Mouse (Mus musculus) liver, embryonic 11.5 days (tissue): ENCODE data around the gene Otud7b. TPM values are rescaled to one million over a fixed set of nuclear protein-coding genes. Genes with fewer than 3 reads are reported as not detected.

ENCODE experiments used
- ATAC-seq: fragments of 200-750 bp; cut with Nextera tagmentation; replicated peaks from 2 replicates; pipeline ENCODE4 v1.8.0; 2017; ENCODE audit warnings: moderate number of reproducible peaks, mild to moderate bottlenecking, moderate TSS enrichment, moderate library complexity; ENCODE audit not compliant: low FRiP score
- DNase-seq: peaks from one replicate; pipeline ENCODE4 v3.0.0-alpha.2; 2017; ENCODE audit warnings: low spot score
- H3K27ac ChIP-seq: fragments of 300-500 bp; sonication (generic); 2 replicates; pipeline ENCODE4 v1.5.1; 2014; ENCODE audit warnings: mild to moderate bottlenecking, low read depth, low read length, control low read depth
- H3K27me3 ChIP-seq: fragments of 300-500 bp; sonication (generic); replicated peaks from 2 replicates; pipeline ENCODE4 v1.6.1; 2014; ENCODE audit warnings: low read length, mixed read lengths; ENCODE audit not compliant: control insufficient read depth, insufficient read depth
- H3K36me3 ChIP-seq: fragments of 300-500 bp; sonication (generic); 2 replicates; pipeline ENCODE4 v1.6.1; 2014; ENCODE audit warnings: mild to moderate bottlenecking, low read length, moderate library complexity, mixed read lengths; ENCODE audit not compliant: control insufficient read depth, insufficient read depth
- H3K4me1 ChIP-seq: fragments of 300-500 bp; sonication (generic); replicated peaks from 2 replicates; pipeline ENCODE4 v1.6.1; 2014; ENCODE audit warnings: low read length, mixed read lengths; ENCODE audit not compliant: control insufficient read depth, insufficient read depth
- H3K4me2 ChIP-seq: fragments of 300-500 bp; sonication (generic); 2 replicates; pipeline ENCODE4 v1.6.1; 2014; ENCODE audit warnings: mild to moderate bottlenecking, control low read depth, moderate library complexity
- H3K4me3 ChIP-seq: fragments of 300-500 bp; sonication (generic); 2 replicates; pipeline ENCODE4 v1.5.1; 2014; ENCODE audit warnings: low read depth, low read length, control low read depth
- H3K9ac ChIP-seq: fragments of 300-500 bp; sonication (generic); 2 replicates; pipeline ENCODE4 v1.6.1; 2014; ENCODE audit warnings: low read depth, low read length, control low read depth
- H3K9me3 ChIP-seq: fragments of 300-500 bp; sonication (generic); 2 replicates; pipeline ENCODE4 v1.6.1; 2016; ENCODE audit warnings: low read length, inconsistent platforms, mixed read lengths; ENCODE audit not compliant: control insufficient read depth
- WGBS: fragments of 180-500 bp; shearing (Covaris S2); extraction: QIAGEN DNeasy Blood & Tissue Kit; methylation state at CpG from one replicate; pipeline ENCODE4 v1.1.7; 2014; 5-methylcytosine and 5-hydroxymethylcytosine counted together
- polyA plus RNA-seq: library from polyadenylated mRNA; unstranded; fragments of >200 nt; fragmentation: Nextera tagmentation; extraction: Ambion mirVana; gene quantifications from 2 replicates; pipeline ENCODE4 v1.2.1, GENCODE M21; 2014

Gene Otud7b
- polyA plus RNA-seq, 1 experiment from 2014 or later, result 7.1 TPM

- no peak overlapping the region for H3K27ac ChIP-seq
- H3K4me2 ChIP-seq, result peak overlapping the region; percentile 86
- no peak for DNase-seq
- peaks cover 5% of the 10 kb centered on the region for H3K36me3 ChIP-seq
- H3K27me3 ChIP-seq, result no peaks in the 10 kb centered on the region; the same call in 1 of the 2 replicates
- no peak overlapping the region for H3K9ac ChIP-seq
- H3K9me3 ChIP-seq, result no peaks in the 10 kb centered on the region
- peaks cover 19% of the 10 kb centered on the region for H3K4me1 ChIP-seq
- H3K4me3 ChIP-seq, result peak overlapping the region; percentile 56
- 33% methylated on average over 12 of the region's 12 CpGs for WGBS
- ATAC-seq, result 0 out of 2 replicates have a peak, but pooled peaks have one; percentile 10
Measured at GRCm38 (mm10) chr3:96181510-96182381, 77.4 kb downstream of the Otud7b start.

- Histone ChIP-seq H3K4me1 (peaks cover 19% of the 10 kb centered on the region), H3K4me3 (no peak overlapping the region), H3K9me3 (no peaks in the 10 kb centered on the region), H3K4me2 (peak overlapping the region; percentile 86), H3K27ac (no peak overlapping the region), H3K9ac (no peak overlapping the region), H3K36me3 (peaks cover 4% of the 10 kb centered on the region), H3K27me3 (no peaks in the 10 kb centered on the region; the same call in 1 of the 2 replicates)
- WGBS, result 22% methylated on average over 4 of the region's 4 CpGs
- ATAC-seq (no peak), DNase-seq (no peak)
Measured at GRCm38 (mm10) chr3:96182382-96182776, 78.1 kb downstream of the Otud7b start.

- DNase-seq (no peak), ATAC-seq (no peak)
- peaks cover 7% of the 10 kb centered on the region for H3K4me1 ChIP-seq
- no peaks in the 10 kb centered on the region for H3K27me3 ChIP-seq
- H3K9me3 ChIP-seq, result peaks cover 2% of the 10 kb centered on the region; the same call in 1 of the 2 replicates
- H3K9ac ChIP-seq, result no peak overlapping the region
- 67% methylated on average over 12 of the region's 12 CpGs for WGBS
- H3K36me3 ChIP-seq, result 0 out of 2 replicates have a peak, but pooled peaks cover 2% of the 10 kb centered on the region
- H3K4me3 ChIP-seq, result no peak overlapping the region
- no peak overlapping the region for H3K4me2 ChIP-seq
- H3K27ac ChIP-seq, result no peak overlapping the region
Measured at GRCm38 (mm10) chr3:96192977-96193376, 88.7 kb downstream of the Otud7b start.

- H3K4me3 ChIP-seq, result no peak overlapping the region
- H3K27ac ChIP-seq, result no peak overlapping the region
- DNase-seq, result no peak
- H3K36me3 ChIP-seq, result 0 out of 2 replicates have a peak, but pooled peaks cover 2% of the 10 kb centered on the region
- WGBS, result 81% methylated on average over 10 of the region's 10 CpGs
- peaks cover 2% of the 10 kb centered on the region; the same call in 1 of the 2 replicates for H3K9me3 ChIP-seq
- no peaks in the 10 kb centered on the region for H3K27me3 ChIP-seq
- no peak overlapping the region for H3K9ac ChIP-seq
- ATAC-seq, result no peak
- H3K4me1 ChIP-seq, result peaks cover 13% of the 10 kb centered on the region
- no peak overlapping the region for H3K4me2 ChIP-seq
Measured at GRCm38 (mm10) chr3:96194966-96195365, 90.6 kb downstream of the Otud7b start.

- WGBS, result 84% methylated on average over 11 of the region's 11 CpGs
- no peak for ATAC-seq
Measured at GRCm38 (mm10) chr3:96195616-96196313, 91.4 kb downstream of the Otud7b start.

GRCm38 (mm10) chr3:96196437-96197128 lies 92.3 kb downstream of the Otud7b start:
- Histone ChIP-seq H3K4me2 (peak overlapping the region; percentile 96), H3K9me3 (peaks cover 2% of the 10 kb centered on the region; the same call in 1 of the 2 replicates), H3K27ac (peak overlapping the region; percentile 90), H3K4me1 (peaks cover 13% of the 10 kb centered on the region), H3K4me3 (peak overlapping the region; percentile 68), H3K27me3 (no peaks in the 10 kb centered on the region), H3K9ac (peak overlapping the region; percentile 95), H3K36me3 (0 out of 2 replicates have a peak, but pooled peaks cover 2% of the 10 kb centered on the region)
- DNase-seq, result peak; percentile 51
- 15% methylated on average over 27 of the region's 27 CpGs for WGBS
- ATAC-seq, result 0 out of 2 replicates have a peak, but pooled peaks have one; percentile 5

More at GRCm38 (mm10) chr3:96195616-96196313, 91.4 kb downstream of the Otud7b start:
- no peak for DNase-seq
- Histone ChIP-seq H3K9ac (no peak overlapping the region), H3K4me3 (no peak overlapping the region), H3K4me2 (peak overlapping the region; percentile 96), H3K4me1 (peaks cover 13% of the 10 kb centered on the region), H3K27ac (no peak overlapping the region), H3K36me3 (0 out of 2 replicates have a peak, but pooled peaks cover 2% of the 10 kb centered on the region), H3K27me3 (no peaks in the 10 kb centered on the region), H3K9me3 (peaks cover 2% of the 10 kb centered on the region; the same call in 1 of the 2 replicates)

GRCm38 (mm10) chr3:96197129-96197749 lies 92.9 kb downstream of the Otud7b start:
- Histone ChIP-seq H3K27ac (peak overlapping the region; percentile 90), H3K4me3 (peak overlapping the region; percentile 68), H3K4me1 (peaks cover 13% of the 10 kb centered on the region), H3K4me2 (peak overlapping the region; percentile 96), H3K9ac (peak overlapping the region; percentile 95), H3K27me3 (no peaks in the 10 kb centered on the region), H3K9me3 (peaks cover 2% of the 10 kb centered on the region; the same call in 1 of the 2 replicates), H3K36me3 (0 out of 2 replicates have a peak, but pooled peaks cover 2% of the 10 kb centered on the region)
- ATAC-seq (peak; percentile 92), DNase-seq (peak; percentile 85)
- under 1% methylated on average over 50 of the region's 50 CpGs for WGBS
